Mouse (Mus musculus) intestine, embryonic 14.5 days (tissue): ENCODE measurements at regions not wholly inside any gene's neighbourhood (a gene's known extent, or its start where the extent isn't known, plus 50 kb on each side); places are given as distances from the start of the nearest gene placed in this dataset.

Experiments
- ATAC-seq: fragments of 200-750 bp; cut with Nextera tagmentation; replicated peaks from 2 replicates; pipeline ENCODE4 v1.8.0; 2017; ENCODE audit warnings: low read depth, moderate number of reproducible peaks, moderate TSS enrichment, moderate library complexity; ENCODE audit not compliant: low FRiP score, low TSS enrichment
- DNase-seq: peaks from one replicate; pipeline ENCODE4 v3.0.0-alpha.2; 2018; ENCODE audit warnings: low spot score
- H3K27ac ChIP-seq: fragments of 300-500 bp; sonication (generic); 2 replicates; pipeline ENCODE4 v1.5.1; 2014; ENCODE audit warnings: low read depth, mild to moderate bottlenecking, control low read depth
- H3K27me3 ChIP-seq: fragments of 300-500 bp; sonication (generic); replicated peaks from 2 replicates; pipeline ENCODE4 v1.6.1; 2014; ENCODE audit warnings: low read length, control low read depth; ENCODE audit not compliant: control insufficient read depth, insufficient read depth
- H3K36me3 ChIP-seq: fragments of 300-500 bp; sonication (generic); 2 replicates; pipeline ENCODE4 v1.6.1; 2014; ENCODE audit warnings: low read length, control low read depth; ENCODE audit not compliant: control insufficient read depth, insufficient read depth
- H3K4me1 ChIP-seq: fragments of 300-500 bp; sonication (generic); replicated peaks from 2 replicates; pipeline ENCODE4 v1.6.1; 2014; ENCODE audit warnings: low read length, control low read depth, mixed read lengths; ENCODE audit not compliant: control insufficient read depth, insufficient read depth
- H3K4me2 ChIP-seq: fragments of 300-500 bp; sonication (generic); 2 replicates; pipeline ENCODE4 v1.6.1; 2014; ENCODE audit warnings: low read length
- H3K4me3 ChIP-seq: fragments of 300-500 bp; sonication (generic); 2 replicates; pipeline ENCODE4 v1.5.1; 2014; ENCODE audit warnings: low read depth, low read length, control low read depth, mixed read lengths
- H3K9ac ChIP-seq: fragments of 300-500 bp; sonication (generic); 2 replicates; pipeline ENCODE4 v1.6.1; 2014; ENCODE audit warnings: mild to moderate bottlenecking, low read length
- H3K9me3 ChIP-seq: fragments of 300-500 bp; sonication (generic); 2 replicates; pipeline ENCODE4 v1.6.1; 2016; ENCODE audit warnings: low read length, control low read depth; ENCODE audit not compliant: control insufficient read depth
- WGBS: fragments of 180-500 bp; shearing (Covaris S2); extraction: QIAGEN DNeasy Blood & Tissue Kit; methylation state at CpG from one replicate; pipeline ENCODE4 v1.1.7; 2014; 5-methylcytosine and 5-hydroxymethylcytosine counted together

DNA sequence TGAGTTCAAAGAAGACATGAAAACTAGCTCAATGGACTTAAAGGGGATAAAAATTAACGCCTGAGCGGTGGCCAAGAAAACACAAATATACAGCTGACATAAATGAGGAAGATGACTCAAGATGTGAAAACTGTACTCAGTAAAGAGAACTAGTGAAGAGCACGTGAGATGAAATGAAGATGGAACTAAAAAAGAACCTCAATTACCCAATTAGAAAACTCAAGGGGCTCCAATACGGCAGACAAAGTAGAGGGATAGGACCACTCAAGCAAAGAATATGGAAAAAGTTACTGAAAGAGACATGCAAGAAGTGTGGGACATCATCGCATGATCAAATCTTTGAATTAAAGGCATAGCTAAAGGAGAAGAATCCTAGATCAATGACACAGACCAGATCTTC, 256.4 kb upstream of the Zfp637 start:
- DNase-seq, result no peak
- Histone ChIP-seq H3K9me3 (no peaks in the 10 kb centered on the region), H3K4me3 (no peak overlapping the region), H3K9ac (no peak overlapping the region), H3K27ac (no peak overlapping the region), H3K4me2 (no peak overlapping the region), H3K36me3 (no peaks in the 10 kb centered on the region), H3K4me1 (no peaks in the 10 kb centered on the region), H3K27me3 (no peaks in the 10 kb centered on the region)
- no peak for ATAC-seq
- 93% methylated on average over 5 of the region's 5 CpGs for WGBS

DNA sequence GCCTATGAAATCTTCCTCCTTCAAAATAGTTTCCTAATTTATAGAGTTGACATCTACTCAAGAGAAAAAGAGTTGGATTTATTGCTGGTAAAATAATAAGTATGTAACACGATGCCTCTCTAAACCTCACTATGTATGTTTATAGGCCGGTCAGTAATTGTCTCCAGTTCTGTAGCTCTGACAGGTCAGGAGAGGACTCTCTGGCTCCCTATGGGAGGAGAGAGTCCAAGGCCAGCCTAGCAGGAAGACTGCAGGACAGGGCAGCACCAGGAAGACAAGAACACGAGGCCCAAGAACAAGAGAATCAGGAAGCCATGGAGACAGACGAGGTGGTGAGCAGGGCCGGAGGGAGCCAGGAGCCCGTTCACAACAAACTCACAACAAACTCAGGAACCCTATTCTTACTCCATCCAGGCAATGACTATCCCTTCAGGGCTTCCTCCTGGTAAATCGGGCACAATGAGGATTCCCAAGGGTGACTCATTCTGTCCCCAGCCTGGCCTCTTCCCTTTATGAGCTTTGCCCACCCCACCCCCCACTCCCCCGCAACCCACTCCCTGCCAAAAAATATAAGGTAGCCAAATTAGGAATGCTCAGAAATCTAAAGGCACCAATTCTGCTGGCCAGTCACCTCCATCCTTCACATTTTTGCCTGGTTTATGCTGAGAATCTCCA, 244.7 kb upstream of the Zfp637 start:
- H3K4me2 ChIP-seq, result no peak overlapping the region
- no peak overlapping the region for H3K27ac ChIP-seq
- no peaks in the 10 kb centered on the region for H3K4me1 ChIP-seq
- no peaks in the 10 kb centered on the region for H3K27me3 ChIP-seq
- H3K9ac ChIP-seq, result no peak overlapping the region
- no peaks in the 10 kb centered on the region for H3K36me3 ChIP-seq
- H3K4me3 ChIP-seq, result no peak overlapping the region
- 78% methylated on average over 8 of the region's 8 CpGs for WGBS
- DNase-seq, result peak; percentile 20
- ATAC-seq, result no peak
- no peaks in the 10 kb centered on the region for H3K9me3 ChIP-seq

DNA sequence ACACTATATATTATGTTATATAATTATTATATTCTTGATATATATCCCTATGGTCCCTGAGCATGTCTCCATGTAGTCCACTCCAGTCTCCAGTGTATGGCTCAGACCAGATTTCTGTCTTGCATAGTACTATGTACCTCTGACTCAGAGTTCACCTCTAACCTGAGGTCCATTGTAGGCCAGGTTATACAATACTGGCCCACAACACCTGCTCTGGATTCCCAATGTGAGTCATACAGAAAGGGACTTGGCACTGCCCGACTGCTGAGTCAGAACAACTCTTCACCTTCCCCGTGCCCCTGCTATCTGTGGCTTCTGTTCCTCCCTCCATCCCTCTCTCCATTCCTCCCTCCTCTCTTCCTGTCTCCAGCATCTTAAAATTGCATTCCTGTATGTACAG, 236.1 kb upstream of the Zfp637 start:
- ATAC-seq, result no peak
- no peak for DNase-seq
- WGBS, result 69% methylated on average over 2 of the region's 2 CpGs
- Histone ChIP-seq H3K27me3 (no peaks in the 10 kb centered on the region), H3K9ac (no peak overlapping the region), H3K4me1 (peaks cover 4% of the 10 kb centered on the region), H3K9me3 (no peaks in the 10 kb centered on the region), H3K4me2 (no peak overlapping the region), H3K4me3 (no peak overlapping the region), H3K27ac (no peak overlapping the region), H3K36me3 (no peaks in the 10 kb centered on the region)

DNA sequence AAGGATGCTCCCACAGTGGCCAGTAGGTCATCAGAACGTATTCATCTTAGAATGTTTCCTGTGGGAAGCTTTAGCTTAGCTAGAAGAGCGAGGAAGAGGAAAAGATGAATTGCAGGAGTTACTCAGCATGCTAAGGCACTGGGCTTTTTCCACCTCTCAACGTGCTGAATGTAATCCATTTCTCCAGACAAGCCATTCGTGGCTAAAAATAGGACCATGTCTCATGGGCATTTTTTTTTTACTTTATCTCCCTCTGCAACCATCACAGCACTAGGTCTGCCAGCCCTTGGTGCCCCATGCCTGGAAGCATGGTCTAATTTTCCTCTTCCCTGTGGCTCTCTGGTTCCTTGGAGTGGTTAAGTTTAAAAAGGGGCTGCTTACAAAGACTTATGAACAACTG, 235.3 kb upstream of the Zfp637 start:
- Histone ChIP-seq H3K4me1 (peaks cover 9% of the 10 kb centered on the region), H3K9me3 (no peaks in the 10 kb centered on the region), H3K4me2 (no peak overlapping the region), H3K27ac (peak overlapping the region; percentile 33; the same call in 1 of the 2 replicates), H3K9ac (no peak overlapping the region), H3K27me3 (no peaks in the 10 kb centered on the region), H3K4me3 (no peak overlapping the region), H3K36me3 (no peaks in the 10 kb centered on the region)
- DNase-seq, result peak; percentile 47
- no peak for ATAC-seq
- WGBS, result 41% methylated on average over 4 of the region's 4 CpGs

DNA sequence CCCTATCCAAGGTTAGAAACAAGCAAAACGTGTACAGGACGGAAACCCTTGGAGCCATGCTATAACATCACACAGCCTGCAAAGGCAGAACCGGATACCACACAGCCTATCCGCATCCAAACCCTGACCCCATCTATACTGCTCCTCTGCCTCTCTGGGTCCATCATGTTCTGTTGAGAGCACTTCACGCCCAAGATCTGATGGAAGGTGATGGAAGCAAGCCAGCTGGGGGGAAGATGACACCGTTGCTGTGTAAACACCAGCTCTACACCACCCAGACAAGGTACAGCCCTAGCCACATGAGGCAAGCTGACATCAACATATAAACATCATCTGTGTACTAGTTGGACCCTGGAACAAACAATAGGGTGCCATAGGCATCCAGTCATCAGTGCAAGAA, 234.8 kb upstream of the Zfp637 start:
- H3K9me3 ChIP-seq, result no peaks in the 10 kb centered on the region
- peak overlapping the region; percentile 33; the same call in 1 of the 2 replicates for H3K27ac ChIP-seq
- ATAC-seq (no peak), DNase-seq (peak; percentile 36)
- no peak overlapping the region for H3K4me2 ChIP-seq
- no peaks in the 10 kb centered on the region for H3K27me3 ChIP-seq
- H3K4me1 ChIP-seq, result peaks cover 9% of the 10 kb centered on the region
- 80% methylated on average over 6 of the region's 6 CpGs for WGBS
- no peak overlapping the region for H3K9ac ChIP-seq
- no peak overlapping the region for H3K4me3 ChIP-seq
- no peaks in the 10 kb centered on the region for H3K36me3 ChIP-seq

DNA sequence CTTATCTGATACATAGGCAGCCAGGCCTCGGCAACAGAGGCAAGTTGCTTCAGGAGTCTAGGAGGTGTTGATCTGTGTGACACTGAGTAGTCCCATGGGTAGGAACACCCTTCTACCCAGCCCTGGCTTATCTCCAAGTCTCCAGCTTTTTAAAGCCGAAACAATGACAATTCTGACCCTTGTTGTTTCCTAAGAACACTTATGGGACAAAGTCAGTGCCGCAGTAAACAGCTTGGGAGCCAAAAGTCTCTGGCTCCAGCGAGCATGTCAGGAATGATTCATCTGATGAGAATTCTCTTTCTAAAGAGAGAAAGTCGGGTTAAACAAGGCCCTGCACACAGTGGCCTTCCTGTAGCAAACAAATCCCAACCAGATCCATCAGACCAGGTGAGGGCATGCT, 234.0 kb upstream of the Zfp637 start:
- Histone ChIP-seq H3K4me3 (no peak overlapping the region), H3K9me3 (no peaks in the 10 kb centered on the region), H3K36me3 (no peaks in the 10 kb centered on the region), H3K4me1 (peaks cover 9% of the 10 kb centered on the region), H3K9ac (no peak overlapping the region), H3K27me3 (no peaks in the 10 kb centered on the region), H3K27ac (no peak overlapping the region), H3K4me2 (no peak overlapping the region)
- peak; percentile 45 for DNase-seq
- 67% methylated on average over 5 of the region's 5 CpGs for WGBS
- no peak for ATAC-seq

DNA sequence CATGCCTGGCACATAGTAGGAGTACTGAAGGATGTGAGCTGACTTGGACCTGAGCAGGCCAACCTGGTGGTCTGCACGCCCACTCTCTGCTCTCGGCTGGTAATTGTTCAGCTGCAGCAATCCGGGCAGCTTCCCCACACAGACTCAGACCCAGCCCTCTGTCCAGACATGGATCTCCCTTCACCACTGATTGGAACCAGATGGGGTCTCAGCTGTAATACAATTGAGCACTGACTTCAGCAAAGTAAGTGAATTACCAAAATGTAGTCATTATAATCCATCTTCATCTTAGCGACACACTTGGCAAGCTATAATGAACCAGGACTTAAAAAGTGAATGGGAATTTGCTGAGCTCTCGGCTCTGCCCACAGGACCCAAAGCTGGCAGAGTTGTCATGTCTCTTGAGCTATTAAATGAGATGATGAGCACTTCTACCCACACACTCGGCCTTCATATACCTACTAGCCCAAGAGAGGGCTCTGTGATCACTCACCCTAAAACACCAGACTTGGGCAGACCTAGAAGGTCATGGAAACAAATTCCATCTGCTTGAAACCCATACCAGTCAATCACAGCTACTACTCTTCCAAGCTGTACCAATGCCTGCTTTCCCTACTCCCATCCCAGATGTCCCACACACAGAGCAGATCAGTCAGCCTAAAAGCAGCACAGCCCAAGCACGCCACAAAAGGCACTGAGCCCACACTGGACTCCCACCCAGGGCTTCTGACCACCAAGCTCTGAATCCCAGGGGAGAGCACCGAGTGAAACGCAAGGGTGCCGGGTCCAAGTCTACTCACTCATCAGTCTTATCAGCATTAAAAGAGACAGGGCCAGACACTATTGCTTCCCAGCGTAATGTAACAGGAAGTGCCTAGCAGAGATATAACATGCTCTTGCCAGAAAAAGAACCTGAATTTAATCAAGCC, 231.2 kb upstream of the Zfp637 start:
- H3K4me3 ChIP-seq, result no peak overlapping the region
- 52% methylated on average over 11 of the region's 11 CpGs for WGBS
- no peak overlapping the region for H3K9ac ChIP-seq
- no peaks in the 10 kb centered on the region for H3K36me3 ChIP-seq
- H3K4me2 ChIP-seq, result no peak overlapping the region
- H3K4me1 ChIP-seq, result peaks cover 24% of the 10 kb centered on the region
- ATAC-seq (no peak; the same call in 1 of the 2 replicates), DNase-seq (peak; percentile 53)
- H3K9me3 ChIP-seq, result no peaks in the 10 kb centered on the region
- no peaks in the 10 kb centered on the region for H3K27me3 ChIP-seq
- H3K27ac ChIP-seq, result no peak overlapping the region

DNA sequence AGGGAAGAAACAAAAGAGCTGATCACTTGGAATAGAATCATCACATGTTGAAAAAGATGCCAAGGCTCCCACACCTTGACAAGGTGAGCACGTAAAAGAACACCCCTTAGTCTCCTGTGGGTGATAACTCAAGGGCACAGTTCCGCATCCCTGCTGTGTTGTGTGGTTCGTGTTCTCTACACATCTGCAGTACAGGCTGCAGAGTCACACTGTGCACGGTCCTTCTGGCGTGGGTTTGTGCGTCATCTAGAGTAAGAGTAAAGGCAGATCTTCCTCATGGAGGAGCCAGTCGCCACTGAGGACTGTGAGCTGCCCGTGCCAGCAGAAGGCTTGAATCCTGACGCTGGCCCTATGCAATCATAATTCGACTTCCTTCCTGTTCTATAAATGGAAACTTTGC, 229.7 kb upstream of the Zfp637 start:
- Histone ChIP-seq H3K9me3 (no peaks in the 10 kb centered on the region), H3K9ac (no peak overlapping the region), H3K36me3 (no peaks in the 10 kb centered on the region), H3K4me2 (no peak overlapping the region), H3K4me3 (no peak overlapping the region), H3K4me1 (peaks cover 26% of the 10 kb centered on the region), H3K27ac (no peak overlapping the region), H3K27me3 (no peaks in the 10 kb centered on the region)
- DNase-seq (peak; percentile 7), ATAC-seq (no peak)
- WGBS, result 84% methylated on average over 10 of the region's 10 CpGs
